Mouse (Mus musculus) olfactory bulb, adult 2 months (tissue): ENCODE results near the gene Sart3. TPM values are rescaled to one million over a fixed set of nuclear protein-coding genes. Genes with fewer than 3 reads are reported as not detected.

Experiments used
- H3K27ac ChIP-seq: fragments of 200-500 bp; 2 replicates; pipeline ENCODE4 v1.5.1; 2012; ENCODE audit warnings: low read depth, low read length; ENCODE audit not compliant: insufficient read depth
- H3K4me1 ChIP-seq: fragments of 200-500 bp; 2 replicates; pipeline ENCODE4 v1.6.1; 2012; ENCODE audit warnings: low read length; ENCODE audit not compliant: control insufficient read depth, insufficient read depth
- H3K4me3 ChIP-seq: fragments of 200-500 bp; 2 replicates; pipeline ENCODE4 v1.5.1; 2012; ENCODE audit warnings: mild to moderate bottlenecking, low read depth, low read length, moderate library complexity; ENCODE audit not compliant: insufficient read depth
- CTCF ChIP-seq: fragments of 200-500 bp; IDR thresholded peaks from 2 replicates; pipeline ENCODE4 v1.5.1; 2012; ENCODE audit warnings: low read depth, mild to moderate bottlenecking, low read length, moderate library complexity; ENCODE audit not compliant: insufficient read depth
- POLR2A ChIP-seq: fragments of 200-500 bp; IDR thresholded peaks from 2 replicates; pipeline ENCODE4 v1.6.1; 2012; ENCODE audit warnings: mild to moderate bottlenecking, low read depth, low read length, moderate library complexity; ENCODE audit not compliant: insufficient read depth
- WGBS: fragments of 180-500 bp; shearing (Covaris S2); methylation state at CpG from one replicate; pipeline ENCODE4 v1.1.7; 2018; 5-methylcytosine and 5-hydroxymethylcytosine counted together
- polyA plus RNA-seq: library from polyadenylated mRNA; stranded (reverse); fragments of >200 nt; gene quantifications from 2 replicates; pipeline ENCODE4 v1.2.4, GENCODE M21; 2012; ENCODE audit warnings: low replicate concordance; ENCODE audit not compliant: missing spikeins, insufficient read depth, insufficient read length

The Sart3 gene
- polyA plus RNA-seq, 1 experiment = not detected

GRCm38 (mm10) chr5:113734376-113734775 is 37.9 kb downstream of the Sart3 start:
- no peak for TF ChIP-seq CTCF
- no peak for TF ChIP-seq POLR2A
- H3K4me3 ChIP-seq = no peak overlapping the region
- H3K4me1 ChIP-seq = peaks cover 33% of the 10 kb centered on the region
- WGBS = 69% methylated on average over 5 of the region's 5 CpGs
- no peak overlapping the region for H3K27ac ChIP-seq

GRCm38 (mm10) chr5:113732182-113732581 is 40.1 kb downstream of the Sart3 start:
- no peak for TF ChIP-seq POLR2A
- peak; percentile 55 for TF ChIP-seq CTCF
- WGBS = 30% methylated on average over 6 of the region's 6 CpGs

GRCm38 (mm10) chr5:113731174-113731573 is 41.1 kb downstream of the Sart3 start:
- 85% methylated on average over 7 of the region's 7 CpGs for WGBS
- TF ChIP-seq POLR2A (no peak), CTCF (no peak)
- Histone ChIP-seq H3K27ac (no peak overlapping the region), H3K4me1 (peaks cover 18% of the 10 kb centered on the region), H3K4me3 (no peak overlapping the region)

More at GRCm38 (mm10) chr5:113732182-113732581, 40.1 kb downstream of the Sart3 start:
- Histone ChIP-seq H3K4me1 (peaks cover 25% of the 10 kb centered on the region), H3K4me3 (no peak overlapping the region), H3K27ac (no peak overlapping the region)

- Histone ChIP-seq H3K4me1 (peaks cover 18% of the 10 kb centered on the region), H3K27ac (no peak overlapping the region), H3K4me3 (no peak overlapping the region)
- TF ChIP-seq POLR2A (no peak), CTCF (no peak)
- WGBS = 48% methylated on average over 7 of the region's 7 CpGs
Measured at GRCm38 (mm10) chr5:113730641-113731121, 41.6 kb downstream of the Sart3 start.

- Histone ChIP-seq H3K4me3 (no peak overlapping the region), H3K27ac (no peak overlapping the region), H3K4me1 (peaks cover 16% of the 10 kb centered on the region)
- TF ChIP-seq POLR2A (no peak), CTCF (no peak)
- WGBS = 91% methylated on average over 7 of the region's 7 CpGs
Measured at GRCm38 (mm10) chr5:113728691-113729090, 43.6 kb downstream of the Sart3 start.

- 82% methylated on average over 7 of the region's 7 CpGs for WGBS
- Histone ChIP-seq H3K4me3 (no peak overlapping the region), H3K4me1 (peaks cover 16% of the 10 kb centered on the region), H3K27ac (no peak overlapping the region)
- no peak for TF ChIP-seq CTCF
- no peak for TF ChIP-seq POLR2A
Measured at GRCm38 (mm10) chr5:113728011-113728410, 44.3 kb downstream of the Sart3 start.

GRCm38 (mm10) chr5:113727238-113727637 is 45.1 kb downstream of the Sart3 start:
- TF ChIP-seq POLR2A (no peak), CTCF (no peak)
- H3K4me1 ChIP-seq = peaks cover 16% of the 10 kb centered on the region
- no peak overlapping the region for H3K27ac ChIP-seq
- no peak overlapping the region for H3K4me3 ChIP-seq
- WGBS = 77% methylated on average over 12 of the region's 12 CpGs

GRCm38 (mm10) chr5:113726618-113727017 is 45.7 kb downstream of the Sart3 start:
- H3K4me1 ChIP-seq = peaks cover 16% of the 10 kb centered on the region
- TF ChIP-seq CTCF (no peak), POLR2A (no peak)
- no peak overlapping the region for H3K27ac ChIP-seq
- WGBS = 70% methylated on average over 6 of the region's 6 CpGs
- H3K4me3 ChIP-seq = no peak overlapping the region

GRCm38 (mm10) chr5:113725417-113725816 is 46.9 kb downstream of the Sart3 start:
- no peak overlapping the region for H3K27ac ChIP-seq

GRCm38 (mm10) chr5:113724446-113724845 is 47.9 kb downstream of the Sart3 start, which contains the start of gene 1700069L16Rik:
TSS of gene 1700069L16Rik (minus strand) at chr5:113724772.
- TF ChIP-seq CTCF = peak; percentile 94
- TF ChIP-seq POLR2A = no peak
- Histone ChIP-seq H3K4me1 (peaks cover 6% of the 10 kb centered on the region; the same call in 1 of the 2 replicates), H3K4me3 (no peak within 1 kb of the TSS), H3K27ac (no peak within 1 kb of the TSS)
- WGBS = 3% methylated on average over 15 of the region's 15 CpGs

More at GRCm38 (mm10) chr5:113725417-113725816, 46.9 kb downstream of the Sart3 start:
- no peak for TF ChIP-seq CTCF
- no peak for TF ChIP-seq POLR2A
- H3K4me3 ChIP-seq = no peak overlapping the region
- peaks cover 7% of the 10 kb centered on the region for H3K4me1 ChIP-seq
- 83% methylated on average over 12 of the region's 12 CpGs for WGBS
